Mouse (Mus musculus) heart, postnatal 0 days (tissue): ENCODE data around the gene Gm43552. TPM values are rescaled to one million over a fixed set of nuclear protein-coding genes. Genes with fewer than 3 reads are reported as not detected.

Source experiments
- ATAC-seq: fragments of 200-750 bp; cut with Nextera tagmentation; 2 replicates; pipeline ENCODE4 v1.8.0; 2017; ENCODE audit warnings: low read depth, moderate number of reproducible peaks, moderate library complexity; ENCODE audit not compliant: insufficient read depth
- DNase-seq: peaks from one replicate; pipeline ENCODE4 v3.0.0-alpha.2; 2016; ENCODE audit warnings: low spot score
- H3K27ac ChIP-seq: fragments of 300-500 bp; sonication (generic); 2 replicates; pipeline ENCODE4 v1.5.1; 2014; ENCODE audit warnings: low read depth, mild to moderate bottlenecking
- H3K27me3 ChIP-seq: fragments of 300-500 bp; sonication (generic); 2 replicates; pipeline ENCODE4 v1.6.1; 2014; ENCODE audit warnings: low read length, mixed read lengths; ENCODE audit not compliant: control insufficient read depth, insufficient read depth
- H3K36me3 ChIP-seq: fragments of 300-500 bp; sonication (generic); replicated peaks from 2 replicates; pipeline ENCODE4 v1.6.1; 2014; ENCODE audit warnings: low read length, mixed read lengths; ENCODE audit not compliant: control insufficient read depth, insufficient read depth
- H3K4me1 ChIP-seq: fragments of 300-500 bp; sonication (generic); 2 replicates; pipeline ENCODE4 v1.6.1; 2014; ENCODE audit warnings: antibody characterized with exemption; ENCODE audit not compliant: control insufficient read depth, insufficient read depth
- H3K4me2 ChIP-seq: fragments of 300-500 bp; sonication (generic); 2 replicates; pipeline ENCODE4 v1.6.1; 2014; ENCODE audit warnings: low read depth, mild to moderate bottlenecking, low read length, moderate library complexity
- H3K4me3 ChIP-seq: fragments of 300-500 bp; sonication (generic); 2 replicates; pipeline ENCODE4 v1.5.1; 2014; ENCODE audit warnings: low read depth, low read length
- H3K9ac ChIP-seq: fragments of 300-500 bp; sonication (generic); replicated peaks from 2 replicates; pipeline ENCODE4 v1.6.1; 2014; ENCODE audit warnings: low read depth, low read length, mixed read lengths
- H3K9me3 ChIP-seq: fragments of 300-500 bp; sonication (generic); replicated peaks from 2 replicates; pipeline ENCODE4 v1.6.1; 2016; ENCODE audit warnings: low read length; ENCODE audit not compliant: control insufficient read depth
- CTCF ChIP-seq: IDR thresholded peaks from 2 replicates; pipeline ENCODE4 v1.5.1; 2016; ENCODE audit warnings: antibody characterized with exemption, control low read depth, low read depth
- EP300 ChIP-seq: IDR thresholded peaks from 2 replicates; pipeline ENCODE4 v1.6.1; 2016; ENCODE audit warnings: antibody characterized with exemption, low read depth
- WGBS: fragments of 180-500 bp; shearing (Covaris S2); extraction: QIAGEN DNeasy Blood & Tissue Kit; methylation state at CpG from one replicate; pipeline ENCODE4 v1.1.7; 2014; 5-methylcytosine and 5-hydroxymethylcytosine counted together
- polyA plus RNA-seq: library from polyadenylated mRNA; unstranded; fragments of >200 nt; fragmentation: Nextera tagmentation; extraction: Ambion mirVana; gene quantifications from 2 replicates; pipeline ENCODE4 v1.2.1, GENCODE M21; 2015
- total RNA-seq: library from RNA; depleted of rRNA; stranded (reverse); fragments of >200 nt; gene quantifications from 2 replicates; pipeline ENCODE4 v1.2.3, GENCODE M21; 2014; ENCODE audit warnings: low replicate concordance; rRNA removed

The Gm43552 gene
- not detected in 2 replicates for total RNA-seq
- not detected in 2 replicates for polyA plus RNA-seq

DNA sequence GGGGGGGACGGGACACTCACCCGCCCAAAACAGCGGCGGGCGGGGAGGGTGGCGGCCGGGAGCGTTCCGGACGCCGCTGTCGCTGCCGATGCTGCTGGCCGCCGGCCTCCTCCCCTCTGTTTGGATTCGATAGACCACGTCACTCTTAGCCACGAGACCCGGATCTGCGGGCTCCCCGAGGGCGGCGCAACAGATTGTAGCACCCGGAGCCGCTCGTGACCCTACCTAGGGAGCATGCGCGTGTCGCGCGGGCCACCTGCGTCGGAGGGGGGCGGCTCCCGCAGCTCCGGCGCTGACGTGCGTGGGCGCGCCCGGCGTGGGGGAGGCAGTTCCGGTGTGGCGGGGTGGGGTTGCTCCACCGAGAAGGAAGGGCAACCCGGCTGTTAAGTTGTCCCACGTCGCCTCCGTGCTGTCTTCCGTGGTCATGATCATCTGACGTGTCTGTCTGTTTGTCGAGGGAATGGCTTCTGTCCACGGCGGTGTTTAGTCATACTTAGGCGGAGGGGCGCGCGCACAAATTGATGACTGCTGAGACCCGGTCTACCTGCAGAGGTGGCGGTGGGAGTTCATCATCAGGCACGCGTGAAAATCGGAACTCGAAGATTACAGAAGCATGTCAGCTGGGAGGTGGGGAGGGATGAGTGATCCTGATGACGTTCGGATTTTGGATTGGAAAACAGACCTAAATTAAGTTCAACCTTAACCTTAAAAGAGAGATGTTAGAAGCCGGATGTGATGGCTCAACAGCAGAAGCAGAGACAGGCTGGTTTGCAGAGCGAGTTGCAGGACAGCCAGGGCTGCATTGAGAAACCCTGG, at the start of gene Gm43552:
Gene Gm43552, minus strand, starts transcription at position 118 of the 816 bp plus-strand sequence.
- peak within 1 kb of the TSS; percentile 91 for H3K9ac ChIP-seq
- ATAC-seq (peak; percentile 98), DNase-seq (peak; percentile 96)
- peak within 1 kb of the TSS; percentile 98 for H3K27ac ChIP-seq
- no peaks in the 10 kb centered on the region for H3K36me3 ChIP-seq
- peaks cover 38% of the 10 kb centered on the region for H3K4me1 ChIP-seq
- H3K27me3 ChIP-seq: no peaks in the 10 kb centered on the region
- peak within 1 kb of the TSS; percentile 93 for H3K4me2 ChIP-seq
- H3K4me3 ChIP-seq: peak within 1 kb of the TSS; percentile 79
- no peaks in the 10 kb centered on the region for H3K9me3 ChIP-seq
- TF ChIP-seq CTCF (no peak), EP300 (no peak)
- WGBS: under 1% methylated on average over 61 of the region's 69 CpGs

DNA sequence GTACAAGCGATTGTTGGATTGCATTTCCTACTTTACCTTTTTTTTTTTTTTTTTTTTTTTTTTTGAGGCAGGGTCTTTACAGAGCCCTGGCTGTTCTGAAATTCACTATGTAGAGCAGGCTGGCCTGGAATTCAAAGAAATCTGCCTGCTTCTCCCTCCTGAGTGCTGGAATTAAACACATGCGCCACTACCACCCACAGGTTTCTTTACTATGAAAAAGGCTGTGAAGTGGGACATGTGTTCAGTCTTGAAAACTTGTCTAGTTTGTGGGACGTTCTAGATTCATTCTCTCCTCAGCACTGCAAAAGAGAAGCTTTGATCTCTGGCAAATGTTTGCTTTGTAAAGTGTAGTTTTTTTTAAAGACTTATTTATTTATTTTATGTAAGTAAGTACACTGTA, 49.3 kb upstream of the Gm43552 start:
- Histone ChIP-seq H3K27ac (no peak overlapping the region), H3K4me1 (peaks cover 15% of the 10 kb centered on the region), H3K4me3 (no peak overlapping the region), H3K36me3 (no peaks in the 10 kb centered on the region), H3K27me3 (no peaks in the 10 kb centered on the region), H3K9ac (no peak overlapping the region), H3K4me2 (no peak overlapping the region), H3K9me3 (no peaks in the 10 kb centered on the region)
- WGBS: 75% methylated on average over 3 of the region's 3 CpGs
- ATAC-seq (no peak), DNase-seq (no peak)
- TF ChIP-seq CTCF: no peak
- no peak for TF ChIP-seq EP300

DNA sequence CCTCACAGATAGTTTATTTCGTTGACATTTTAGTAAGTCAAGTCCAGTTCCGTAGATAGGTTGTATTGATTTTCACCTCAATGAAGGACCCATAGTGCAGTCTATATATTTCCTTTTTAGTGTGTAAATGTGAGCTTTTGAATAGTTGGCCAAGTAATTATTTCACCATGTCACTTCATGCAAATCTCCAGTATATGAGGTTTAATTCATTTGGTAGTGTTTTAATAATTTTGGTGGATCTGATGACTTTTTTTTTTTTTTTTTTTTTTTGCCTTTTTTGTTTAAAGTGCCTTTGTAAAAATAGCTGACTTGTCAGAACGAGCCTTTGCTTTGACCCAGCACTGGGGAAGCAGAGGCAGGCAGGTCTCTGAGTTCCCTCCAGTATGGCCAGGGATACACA, 47.2 kb upstream of the Gm43552 start:
- 87% methylated on average over 3 of the region's 3 CpGs for WGBS
- ATAC-seq: no peak
- Histone ChIP-seq H3K9me3 (no peaks in the 10 kb centered on the region), H3K4me1 (peaks cover 15% of the 10 kb centered on the region), H3K27me3 (no peaks in the 10 kb centered on the region), H3K4me2 (no peak overlapping the region), H3K36me3 (no peaks in the 10 kb centered on the region), H3K9ac (no peak overlapping the region), H3K4me3 (no peak overlapping the region), H3K27ac (no peak overlapping the region)
- TF ChIP-seq CTCF: no peak
- TF ChIP-seq EP300: no peak
- DNase-seq: no peak

DNA sequence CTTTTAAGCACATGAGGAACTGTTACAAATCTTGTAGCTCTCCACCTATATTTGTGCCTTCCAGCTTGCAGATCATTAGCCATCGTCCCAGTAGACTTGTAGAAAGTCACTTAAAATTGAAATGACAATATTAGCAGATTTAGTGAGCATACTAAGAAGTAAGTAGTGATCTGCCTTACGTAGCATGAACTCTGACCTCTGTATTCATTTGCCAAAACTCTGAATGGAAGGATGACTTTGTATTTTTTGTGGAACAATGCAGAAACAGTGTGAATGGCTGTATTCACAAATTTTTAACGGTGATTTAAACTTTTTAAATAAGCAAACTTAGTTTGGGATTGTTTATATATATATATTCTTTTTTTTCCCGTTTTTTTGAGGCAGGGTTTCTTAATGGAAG, 46.2 kb upstream of the Gm43552 start:
- Histone ChIP-seq H3K9me3 (no peaks in the 10 kb centered on the region), H3K27me3 (no peaks in the 10 kb centered on the region), H3K27ac (no peak overlapping the region), H3K4me2 (peak overlapping the region; percentile 52), H3K4me3 (peak overlapping the region; percentile 26; the same call in 1 of the 2 replicates), H3K9ac (no peak overlapping the region), H3K36me3 (no peaks in the 10 kb centered on the region), H3K4me1 (peaks cover 15% of the 10 kb centered on the region)
- no peak for DNase-seq
- TF ChIP-seq EP300 (no peak), CTCF (no peak)
- WGBS: 39% methylated on average over 4 of the region's 4 CpGs
- no peak for ATAC-seq

DNA sequence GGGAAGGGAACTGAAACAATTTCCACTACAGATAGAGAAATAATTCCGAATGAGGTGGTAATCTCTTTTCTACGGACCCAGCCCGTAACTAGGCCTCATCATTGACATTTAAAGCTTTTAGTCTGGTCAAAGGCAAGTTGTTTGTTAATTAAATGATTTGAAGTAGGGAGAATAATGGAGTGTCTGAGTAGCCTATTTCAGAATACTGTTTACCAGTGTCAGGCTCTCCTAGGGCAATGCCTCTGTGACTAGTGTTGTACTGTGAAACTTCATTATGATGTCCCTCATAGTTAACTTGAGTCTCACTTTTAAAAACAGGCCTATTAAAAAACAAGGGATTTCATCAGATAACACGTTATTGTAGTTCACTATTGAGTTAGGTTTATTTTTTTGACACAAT, 45.5 kb upstream of the Gm43552 start:
- no peaks in the 10 kb centered on the region for H3K27me3 ChIP-seq
- no peaks in the 10 kb centered on the region for H3K36me3 ChIP-seq
- no peaks in the 10 kb centered on the region for H3K9me3 ChIP-seq
- H3K4me1 ChIP-seq: peaks cover 15% of the 10 kb centered on the region
- ATAC-seq (no peak), DNase-seq (no peak)
- H3K27ac ChIP-seq: peak overlapping the region; percentile 99
- H3K4me3 ChIP-seq: peak overlapping the region; percentile 85
- under 1% methylated on average over 4 of the region's 4 CpGs for WGBS
- H3K4me2 ChIP-seq: peak overlapping the region; percentile 77
- peak overlapping the region; percentile 88 for H3K9ac ChIP-seq
- TF ChIP-seq EP300: no peak
- no peak for TF ChIP-seq CTCF
